Mouse (Mus musculus) thymus, adult 2 months (tissue): Measurements from ENCODE around the gene Pip4k2a.

ENCODE experiments used
- CTCF ChIP-seq: fragments of 200-500 bp; IDR thresholded peaks from 2 replicates; pipeline ENCODE4 v1.5.1; 2012; ENCODE audit warnings: mild to moderate bottlenecking, control low read depth, low read length, moderate library complexity, borderline replicate concordance; ENCODE audit not compliant: control insufficient read depth, poor library complexity, insufficient read depth; ENCODE audit errors: extremely low read depth
- POLR2A ChIP-seq: fragments of 200-500 bp; IDR thresholded peaks from 2 replicates; pipeline ENCODE4 v1.6.1; 2012; ENCODE audit warnings: mild to moderate bottlenecking, low read length, control low read depth, moderate library complexity; ENCODE audit not compliant: control insufficient read depth, poor library complexity, insufficient read depth; ENCODE audit errors: extremely low read depth

DNA sequence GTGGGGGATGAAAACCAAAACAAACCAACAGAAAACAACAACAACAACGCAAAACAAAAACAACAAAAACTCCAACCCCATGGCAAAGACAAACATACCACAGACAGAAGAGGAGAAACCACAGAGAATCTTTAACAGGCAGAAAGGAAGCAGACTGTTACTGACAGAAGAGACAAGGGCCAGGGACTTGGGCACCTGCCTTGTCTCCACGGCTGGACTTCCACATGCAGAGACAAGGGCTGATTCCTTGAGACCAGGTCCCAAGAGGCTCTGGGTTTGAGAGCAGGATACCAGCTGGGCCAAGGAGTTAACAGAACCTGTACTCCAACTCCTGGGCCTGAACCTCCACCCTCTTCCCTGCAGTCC is 81.9 kb downstream of the Pip4k2a start:
- no peak for TF ChIP-seq CTCF
- TF ChIP-seq POLR2A, result no peak
